Mouse (Mus musculus) erythroblast, embryonic 14.5 days (primary cell): ENCODE data around the gene Maged1. TPM values are rescaled to one million over a fixed set of nuclear protein-coding genes. Genes with fewer than 3 reads are reported as not detected.
"Not testable (repeated sequence)": the region's sequence is repeated elsewhere in the genome, so short reads cannot be mapped to it uniquely, and the experiment has no call there.

ENCODE experiments used
- H3K27me3 ChIP-seq: 2 replicates; pipeline ENCODE4 v1.6.1; 2012; ENCODE audit warnings: inconsistent platforms; ENCODE audit not compliant: control insufficient read depth
- H3K36me3 ChIP-seq: 2 replicates; pipeline ENCODE4 v1.6.1; 2012; ENCODE audit warnings: mild to moderate bottlenecking, inconsistent platforms; ENCODE audit not compliant: control insufficient read depth
- H3K4me1 ChIP-seq: 2 replicates; pipeline ENCODE4 v1.6.1; 2012; ENCODE audit warnings: inconsistent platforms; ENCODE audit not compliant: control insufficient read depth
- H3K4me3 ChIP-seq: replicated peaks from 2 replicates; pipeline ENCODE3; 2012; ENCODE audit warnings: moderate library complexity, mild to moderate bottlenecking, inconsistent platforms
- H3K9me3 ChIP-seq: 2 replicates; pipeline ENCODE4 v1.6.1; 2012; ENCODE audit warnings: low read length, inconsistent platforms, mixed read lengths; ENCODE audit not compliant: control insufficient read depth
- GATA1 ChIP-seq: IDR thresholded peaks from 2 replicates; pipeline ENCODE4 v1.6.1; 2012; ENCODE audit warnings: low read length, inconsistent platforms, mixed read lengths
- TAL1 ChIP-seq: IDR thresholded peaks from 3 replicates; pipeline ENCODE4 v1.6.1; 2012; ENCODE audit warnings: low read length, inconsistent platforms, mixed read lengths
- polyA plus RNA-seq: library from polyadenylated mRNA; stranded (reverse); fragments of >175 nt; gene quantifications from 2 replicates; pipeline ENCODE4 v1.2.3, GENCODE M21; 2012

The Maged1 gene
- polyA plus RNA-seq, 1 experiment, result 0.38 TPM

GRCm38 (mm10) chrX:94540341-94541201 is 1.4 kb downstream of the Maged1 start:
- no peak for TF ChIP-seq GATA1
- no peak for TF ChIP-seq TAL1
- Histone ChIP-seq H3K4me3 (peak overlapping the region; percentile 69), H3K4me1 (peaks cover 17% of the 10 kb centered on the region), H3K9me3 (peaks cover 12% of the 10 kb centered on the region), H3K36me3 (peaks cover 5% of the 10 kb centered on the region; the same call in 1 of the 2 replicates), H3K27me3 (peaks cover 39% of the 10 kb centered on the region)

- no peak for TF ChIP-seq GATA1
- no peak for TF ChIP-seq TAL1
- Histone ChIP-seq H3K36me3 (peaks cover 5% of the 10 kb centered on the region; the same call in 1 of the 2 replicates), H3K9me3 (no peaks in the 10 kb centered on the region), H3K4me3 (no peak overlapping the region), H3K27me3 (peaks cover under 1% of the 10 kb centered on the region), H3K4me1 (peaks cover 7% of the 10 kb centered on the region)
These were observed 7.6 kb downstream of the Maged1 start for GRCm38 (mm10) chrX:94534346-94534745.

- no peaks in the 10 kb centered on the region for H3K9me3 ChIP-seq
- no peak overlapping the region for H3K4me3 ChIP-seq
- TF ChIP-seq GATA1 (no peak), TAL1 (no peak)
- H3K27me3 ChIP-seq, result no peaks in the 10 kb centered on the region
- peaks cover 9% of the 10 kb centered on the region for H3K4me1 ChIP-seq
- no peaks in the 10 kb centered on the region for H3K36me3 ChIP-seq
These were observed 11.6 kb downstream of the Maged1 start for GRCm38 (mm10) chrX:94530301-94530700.

GRCm38 (mm10) chrX:94522166-94522565 is 19.8 kb downstream of the Maged1 start:
- Histone ChIP-seq H3K36me3 (no peaks in the 10 kb centered on the region), H3K4me3 (no peak overlapping the region), H3K27me3 (peaks cover 2% of the 10 kb centered on the region; the same call in 1 of the 2 replicates), H3K4me1 (no peaks in the 10 kb centered on the region; the same call in 1 of the 2 replicates), H3K9me3 (peaks cover 2% of the 10 kb centered on the region; the same call in 1 of the 2 replicates)
- TF ChIP-seq GATA1 (no peak), TAL1 (no peak)

- Histone ChIP-seq H3K9me3 (no peaks in the 10 kb centered on the region), H3K36me3 (no peaks in the 10 kb centered on the region), H3K4me3 (no peak overlapping the region), H3K4me1 (no peaks in the 10 kb centered on the region), H3K27me3 (peaks cover 13% of the 10 kb centered on the region)
- TF ChIP-seq TAL1, result no peak
- TF ChIP-seq GATA1, result no peak
These were observed 33.5 kb downstream of the Maged1 start for GRCm38 (mm10) chrX:94508442-94508819.

GRCm38 (mm10) chrX:94507698-94508441 is 34.1 kb downstream of the Maged1 start:
- H3K27me3 ChIP-seq, result peaks cover 13% of the 10 kb centered on the region

GRCm38 (mm10) chrX:94486001-94486792 is 55.7 kb downstream of the Maged1 start:
- H3K9me3 ChIP-seq, result no peaks in the 10 kb centered on the region
- TF ChIP-seq GATA1, result peak; percentile 83
- peak; percentile 47; the same call in 2 of the 3 replicates for TF ChIP-seq TAL1
- H3K4me3 ChIP-seq, result peak overlapping the region; percentile 48
- peaks cover 12% of the 10 kb centered on the region for H3K27me3 ChIP-seq
- peaks cover 35% of the 10 kb centered on the region for H3K4me1 ChIP-seq
- no peaks in the 10 kb centered on the region for H3K36me3 ChIP-seq

More at GRCm38 (mm10) chrX:94507698-94508441, 34.1 kb downstream of the Maged1 start:
- not testable (repeated sequence) for H3K4me1 ChIP-seq, H3K9me3 ChIP-seq, H3K4me3 ChIP-seq, H3K36me3 ChIP-seq

Other genes with a start within 250 kb of the Maged1 start
- gene Fam90a1b, start 175.4 kb downstream of the Maged1 start, polyA plus RNA-seq, result not detected in 2 replicates
- 0.14 and 0.42 TPM in 2 replicates for gene Apoo, start 175.0 kb downstream of the Maged1 start, polyA plus RNA-seq
- gene Gspt2, start 93.9 kb upstream of the Maged1 start, polyA plus RNA-seq, result 0.01 TPM in 1 of 2 replicates, not detected in the other
- 0.01 and 0.03 TPM in 2 replicates for gene Zxdb, start 182.4 kb upstream of the Maged1 start, polyA plus RNA-seq